Mouse (Mus musculus) adrenal gland, postnatal 25 days (tissue): Measurements from ENCODE around the gene Parva. TPM values are rescaled to one million over a fixed set of nuclear protein-coding genes. Genes with fewer than 3 reads are reported as not detected.

Source experiments
- DNase-seq: peaks from one replicate; pipeline ENCODE4 v3.0.0; 2021; ENCODE audit warnings: mixed read lengths
- long read RNA-seq: library from polyadenylated mRNA; stranded (forward); transcript quantifications from one replicate; pipeline ENCODE4 v2.0.0, GENCODE M21; 2021
- total RNA-seq: library from RNA; stranded (reverse); gene quantifications from 2 replicates; pipeline ENCODE4 v1.2.3, GENCODE M21; 2021

Parva gene
- 89.8 and 98.3 TPM in 2 replicates for total RNA-seq
- long read RNA-seq, full-length matches to known transcripts = 35 of 64 reads
- long read RNA-seq, partial matches to known transcripts = 29 of 64 reads
- long read RNA-seq, other reads (novel, unspliced or antisense) = 0 of 64 reads

DNA sequence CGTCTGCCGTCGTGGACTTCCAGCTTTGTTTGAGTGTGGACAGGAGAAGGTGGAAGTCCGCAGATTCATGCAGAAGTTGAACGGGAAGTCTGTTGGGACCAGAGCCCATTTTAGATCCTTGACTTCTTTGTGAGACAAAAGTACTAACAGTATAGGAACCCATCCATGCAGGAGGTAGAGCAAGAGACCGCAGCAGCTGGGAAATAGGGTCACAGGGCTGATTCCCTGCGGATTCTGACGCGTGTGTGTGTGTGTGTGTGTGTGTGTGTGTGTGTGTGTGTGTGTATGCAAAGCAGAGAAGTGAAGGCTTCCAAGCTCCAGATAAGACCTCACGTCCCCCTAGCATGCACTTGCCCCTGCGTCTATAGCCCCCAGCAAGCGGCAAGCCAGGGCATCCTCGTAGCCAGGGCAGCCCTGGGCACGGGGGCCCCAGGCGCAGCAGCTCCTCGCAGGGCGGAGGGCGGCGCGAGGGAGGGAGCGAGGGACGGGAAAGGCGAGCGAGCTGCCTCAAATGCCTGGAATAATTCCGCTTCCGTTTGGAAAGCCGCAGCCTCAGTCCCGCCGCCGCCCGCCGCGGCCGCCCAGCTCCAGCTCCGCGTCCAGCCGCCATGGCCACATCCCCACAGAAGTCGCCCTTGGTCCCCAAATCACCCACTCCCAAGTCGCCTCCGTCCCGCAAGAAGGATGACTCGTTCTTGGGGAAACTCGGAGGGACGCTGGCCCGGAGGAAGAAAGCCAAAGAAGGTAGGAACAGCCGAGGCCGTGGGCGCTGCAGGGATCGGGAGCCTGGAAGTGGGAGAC is at the start of gene Parva:
Parva (plus strand) TSS at position 149 of the 801 bp plus-strand sequence.
- peak; percentile 77 for DNase-seq

GRCm38 (mm10) chr7:112378056-112378455 is 49.2 kb upstream of the Parva start:
- no peak for DNase-seq

- DNase-seq = no peak
Measured at GRCm38 (mm10) chr7:112378476-112378875, 48.8 kb upstream of the Parva start.

- DNase-seq = no peak
Measured at GRCm38 (mm10) chr7:112386521-112386920, 40.8 kb upstream of the Parva start.

GRCm38 (mm10) chr7:112387876-112388275 is 39.4 kb upstream of the Parva start:
- no peak for DNase-seq

- DNase-seq = no peak
Measured at GRCm38 (mm10) chr7:112388363-112388875, 38.9 kb upstream of the Parva start.

- no peak for DNase-seq
Measured at GRCm38 (mm10) chr7:112389611-112390251, 37.6 kb upstream of the Parva start.

- no peak for DNase-seq
Measured at GRCm38 (mm10) chr7:112390252-112390936, 36.9 kb upstream of the Parva start.

DNA sequence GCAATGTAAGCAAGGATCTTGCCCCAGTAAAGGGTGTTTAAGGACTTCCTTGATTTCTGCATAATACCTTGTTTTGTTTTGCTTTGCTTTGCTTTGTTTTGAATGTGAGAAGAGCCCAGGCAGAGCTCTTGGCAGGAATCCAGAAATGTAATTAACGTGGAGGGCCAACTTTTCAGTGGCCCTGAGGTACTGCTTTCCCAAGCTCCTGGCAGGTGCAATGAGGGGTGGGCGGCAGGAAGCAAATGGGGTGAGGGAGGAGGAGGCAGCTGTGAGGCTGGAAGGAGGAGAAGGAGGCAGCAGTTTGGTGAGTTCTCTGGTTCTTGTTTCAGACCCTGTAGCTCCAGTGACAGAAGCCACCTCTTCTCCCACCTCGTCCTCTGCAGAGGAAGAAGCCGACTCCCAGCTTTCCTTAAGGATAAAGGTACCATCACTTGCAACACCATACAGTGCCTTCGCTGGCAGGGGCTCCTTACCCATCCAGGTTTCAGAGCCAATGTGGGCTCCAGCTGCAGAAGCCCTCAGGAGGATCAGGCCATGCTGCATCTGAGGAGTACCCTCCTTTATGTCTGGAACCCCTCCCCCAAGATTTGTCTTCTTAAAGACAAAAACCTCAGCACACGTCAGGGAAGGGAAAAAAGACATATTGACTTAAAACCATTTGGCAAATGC is 36.2 kb upstream of the Parva start:
- DNase-seq = no peak

GRCm38 (mm10) chr7:112397786-112398185 is 29.5 kb upstream of the Parva start:
- DNase-seq = no peak

- no peak for DNase-seq
Measured at GRCm38 (mm10) chr7:112399425-112400170, 27.7 kb upstream of the Parva start.

DNA sequence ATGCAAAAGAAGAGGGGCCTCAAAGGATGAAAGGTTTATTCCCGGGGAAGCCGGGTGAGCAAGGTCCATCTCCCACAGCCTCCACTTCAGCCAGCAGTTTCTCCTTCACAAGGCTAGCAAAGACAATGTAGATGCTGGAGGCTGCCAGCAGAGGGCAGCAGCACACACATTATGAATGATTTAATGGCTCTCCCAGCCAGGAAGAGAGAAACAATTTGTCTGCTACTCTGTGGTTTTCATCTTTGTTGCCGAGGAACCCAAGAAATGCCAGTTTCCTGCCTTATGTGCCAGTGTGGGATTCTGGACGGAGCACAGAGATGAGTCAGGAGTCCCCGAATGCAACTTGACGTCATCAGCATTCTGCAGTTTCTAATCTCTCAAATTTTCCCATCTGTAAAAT is 27.1 kb upstream of the Parva start:
- DNase-seq = peak; percentile 80

GRCm38 (mm10) chr7:112405061-112405460 is 22.2 kb upstream of the Parva start:
- no peak for DNase-seq

DNA sequence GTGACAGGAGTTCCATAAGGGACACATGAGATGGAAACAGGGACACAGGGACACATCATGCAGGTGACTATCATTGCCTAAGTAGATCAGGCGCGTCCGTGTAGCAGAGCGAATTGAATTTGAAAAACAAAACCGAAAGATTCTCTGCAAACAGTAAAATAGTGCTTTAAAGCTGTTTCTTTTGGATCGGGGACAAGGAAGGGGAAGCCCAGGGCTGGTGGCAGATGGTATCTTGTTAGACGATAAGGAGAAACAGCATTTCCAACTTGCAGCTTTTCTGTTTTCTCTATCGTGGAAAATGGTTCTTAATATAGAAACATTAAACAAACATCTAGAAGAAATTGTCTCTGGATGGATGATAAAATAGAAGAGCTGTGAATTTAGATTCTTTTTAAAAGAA is 21.7 kb upstream of the Parva start:
- no peak for DNase-seq

GRCm38 (mm10) chr7:112407597-112407996 is 19.7 kb upstream of the Parva start:
- peak; percentile 80 for DNase-seq

GRCm38 (mm10) chr7:112409991-112410390 is 17.3 kb upstream of the Parva start:
- no peak for DNase-seq

DNA sequence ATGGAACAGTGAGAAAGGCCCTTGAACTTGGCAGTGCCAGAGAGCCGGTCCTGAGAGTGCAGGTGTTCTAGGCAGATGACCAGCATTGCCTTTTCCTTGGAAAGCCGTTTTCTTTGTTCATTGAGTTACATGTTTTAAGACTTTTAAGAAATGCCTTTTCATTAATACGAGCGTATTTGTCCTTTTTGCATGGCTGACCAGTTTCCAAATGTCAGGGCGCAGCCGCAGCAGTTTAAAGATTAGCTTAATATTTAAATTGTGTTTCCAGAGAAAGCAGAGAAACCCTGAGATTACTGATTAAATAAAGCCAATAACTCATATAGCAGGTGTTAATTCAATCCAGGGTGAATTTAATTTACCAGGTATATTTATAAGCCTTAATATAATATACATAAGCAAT is 14.0 kb upstream of the Parva start:
- no peak for DNase-seq

DNA sequence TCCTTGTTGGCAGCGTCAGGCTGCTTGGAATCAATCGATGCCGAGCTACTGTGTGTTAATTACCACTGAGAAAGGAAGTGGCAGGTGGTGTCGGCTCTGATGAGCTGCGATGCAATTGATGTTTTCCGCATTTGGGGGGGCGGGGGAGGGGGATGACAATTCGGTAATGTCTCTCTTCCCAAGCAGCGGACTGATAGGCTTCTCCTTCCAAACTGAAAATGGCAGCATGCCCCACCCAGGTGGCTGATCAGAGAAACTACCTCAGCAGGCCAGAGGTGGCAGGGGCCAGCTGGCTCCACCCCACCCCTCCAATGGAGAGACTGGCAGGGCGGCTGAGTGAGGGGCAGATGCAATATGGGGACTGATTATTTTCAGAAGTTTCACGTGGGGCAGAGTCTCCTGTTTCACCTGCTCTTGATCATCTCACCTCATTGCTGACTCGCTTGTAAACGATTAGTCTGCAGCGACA is 11.2 kb upstream of the Parva start:
- no peak for DNase-seq

DNA sequence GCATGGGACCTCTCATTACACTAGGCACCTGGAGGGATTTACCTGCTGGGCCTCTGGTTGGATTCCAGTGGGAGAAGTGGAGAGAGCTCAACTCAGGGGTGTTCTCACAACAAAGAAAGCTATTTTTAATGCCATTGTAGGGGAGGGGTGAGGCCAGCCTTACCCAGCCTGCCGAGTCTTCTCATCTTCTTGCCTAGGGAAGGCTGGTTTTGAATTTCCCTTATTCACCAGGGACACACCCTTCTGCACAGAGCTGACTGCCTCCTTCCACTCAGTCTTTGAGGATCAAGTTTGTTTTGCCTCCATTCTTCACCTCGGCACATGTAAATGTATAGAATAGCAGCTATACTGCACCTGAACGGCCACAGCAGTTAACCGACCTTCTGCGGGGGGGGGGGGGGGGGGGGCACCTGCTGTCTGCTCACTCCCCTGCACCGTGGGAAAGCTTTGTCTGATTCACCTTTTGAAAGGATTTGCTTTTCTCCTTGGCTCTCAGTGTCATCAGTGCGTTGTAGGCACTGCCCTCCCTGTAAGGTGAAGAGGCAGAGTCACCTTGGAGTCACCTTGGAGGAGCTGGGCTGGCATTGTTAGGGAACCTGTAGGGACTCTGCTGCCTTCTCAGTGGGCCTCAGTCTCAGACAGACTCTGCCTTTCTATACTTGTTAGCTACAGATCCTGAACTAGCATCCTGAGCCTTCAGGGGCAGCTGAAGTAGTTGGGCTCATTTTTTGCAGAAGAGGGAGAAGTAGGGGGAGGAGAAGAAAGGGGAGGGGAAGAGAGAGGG is 10.4 kb upstream of the Parva start:
- DNase-seq = no peak

DNA sequence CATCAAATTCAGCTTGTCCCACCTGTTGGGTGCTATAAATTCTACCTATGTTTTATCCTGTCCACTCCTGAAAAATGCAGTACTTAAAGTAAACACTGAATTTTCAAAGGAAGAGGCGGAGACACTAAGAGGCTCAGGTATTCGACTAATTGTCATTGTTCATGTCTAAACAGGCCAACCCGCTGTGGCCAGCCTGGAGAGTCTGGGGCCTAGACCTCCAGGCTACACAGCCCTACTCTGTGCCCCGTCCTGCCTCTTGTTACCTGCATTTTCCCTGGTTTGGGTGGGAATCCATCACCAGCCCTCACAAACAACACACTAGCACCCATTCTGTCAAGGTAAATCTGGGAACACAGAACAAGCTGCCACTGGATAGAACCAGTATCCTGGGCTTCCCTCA is 9.7 kb upstream of the Parva start:
- no peak for DNase-seq
